Mouse (Mus musculus): ENCODE data around the gene Nrd1. TPM values are rescaled to one million over a fixed set of nuclear protein-coding genes. Genes with fewer than 3 reads are reported as not detected.

Nrd1 gene
- total and polyA plus RNA-seq, 2 experiments from 2014 or later, result 61.4 to 64.6 TPM

DNA sequence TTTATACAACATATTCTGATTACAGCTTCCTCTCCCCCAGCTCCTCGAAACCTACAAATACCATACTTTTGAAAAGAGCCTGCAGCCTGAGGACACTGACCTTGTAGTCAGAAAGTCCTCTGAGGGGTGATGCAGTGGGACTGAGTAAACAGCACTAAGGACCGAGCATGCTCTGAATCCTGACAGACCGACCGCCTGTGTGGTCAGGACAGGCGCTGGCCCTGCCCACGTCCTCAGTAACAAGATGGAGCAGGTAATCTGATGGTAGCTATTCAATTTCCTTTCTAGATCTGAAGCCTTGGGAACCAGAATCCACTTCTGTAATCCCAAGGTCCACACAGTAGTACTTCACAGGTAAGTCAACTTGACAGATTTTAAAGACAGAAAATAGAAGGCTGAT lies 108.6 kb downstream of the Nrd1 start:
- Histone ChIP-seq H3K9me3 (ENCODE audit: low read length) (no peaks in the 10 kb centered on the region), H3K27ac (ENCODE audit: low read depth, low read length) (no peak overlapping the region), H3K9ac (replicated peaks; ENCODE audit: low read length, poor library complexity, severe bottlenecking) (no peak overlapping the region), H3K4me3 (ENCODE audit: low read depth, low read length) (no peak overlapping the region), H3K4me2 (ENCODE audit: low read depth, low read length, poor library complexity, severe bottlenecking) (no peak overlapping the region), H3K36me3 (ENCODE audit: insufficient read depth, low read length) (no peaks in the 10 kb centered on the region), H3K27me3 (ENCODE audit: insufficient read depth, low read length) (no peaks in the 10 kb centered on the region), H3K4me1 (ENCODE audit: insufficient read depth, low read length) (no peaks in the 10 kb centered on the region)
- ATAC-seq (ENCODE audit: low FRiP score), result no peak
- whole genome bisulfite sequencing, result 88% methylated on average over 6 of the region's 6 CpGs
- no peak for DNase-seq (ENCODE audit: low spot score)
- TF ChIP-seq CTCF (IDR thresholded peaks at IDR 0.05), result no peak

DNA sequence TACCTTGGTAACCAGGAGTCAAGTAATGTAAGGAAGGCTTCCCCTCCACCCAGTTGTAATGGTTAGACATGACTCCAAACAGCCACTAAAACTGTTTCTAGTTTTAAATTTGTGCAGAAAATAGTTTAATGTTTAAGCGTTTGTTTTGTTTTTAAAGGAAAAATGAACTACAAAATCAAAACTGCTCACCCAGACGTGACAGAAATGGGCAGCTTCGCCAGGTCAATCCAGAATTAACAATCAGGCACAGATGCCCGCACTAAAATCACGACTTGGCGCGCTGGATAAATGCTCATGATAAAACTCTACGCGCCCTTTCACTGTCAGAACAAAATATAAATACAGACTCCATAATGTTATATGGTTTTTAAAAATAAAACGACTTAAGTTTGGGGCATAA lies 109.2 kb downstream of the Nrd1 start:
- Histone ChIP-seq H3K4me2 (ENCODE audit: low read depth, low read length, poor library complexity, severe bottlenecking) (no peak overlapping the region), H3K4me1 (ENCODE audit: insufficient read depth, low read length) (no peaks in the 10 kb centered on the region), H3K36me3 (ENCODE audit: insufficient read depth, low read length) (no peaks in the 10 kb centered on the region), H3K4me3 (ENCODE audit: low read depth, low read length) (no peak overlapping the region), H3K27ac (ENCODE audit: low read depth, low read length) (no peak overlapping the region), H3K9me3 (ENCODE audit: low read length) (no peaks in the 10 kb centered on the region), H3K27me3 (ENCODE audit: insufficient read depth, low read length) (no peaks in the 10 kb centered on the region), H3K9ac (replicated peaks; ENCODE audit: low read length, poor library complexity, severe bottlenecking) (no peak overlapping the region)
- TF ChIP-seq CTCF (IDR thresholded peaks at IDR 0.05), result no peak
- 90% methylated on average over 10 of the region's 10 CpGs for WGBS
- DNase-seq (ENCODE audit: low spot score) (no peak), ATAC-seq (ENCODE audit: low FRiP score) (no peak)

DNA sequence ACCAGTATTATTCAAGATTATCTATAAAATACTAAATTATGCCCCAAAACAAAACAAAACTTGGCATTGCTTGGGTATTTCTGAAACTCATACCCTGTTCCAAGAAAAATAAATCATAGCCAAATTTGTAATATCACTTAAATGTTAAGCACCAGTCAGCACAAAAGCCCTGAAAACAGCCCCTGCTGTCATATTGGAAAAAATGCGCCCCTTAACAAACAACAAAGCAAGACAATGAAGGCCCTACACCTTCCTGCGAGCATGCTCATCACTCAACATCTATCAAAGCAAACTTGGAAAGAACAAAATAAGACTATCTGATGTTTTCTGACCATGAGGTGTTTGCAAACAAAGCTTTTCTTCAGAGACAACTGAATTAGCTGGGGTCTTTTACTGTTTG lies 110.5 kb downstream of the Nrd1 start:
- Histone ChIP-seq H3K4me3 (ENCODE audit: low read depth, low read length) (no peak overlapping the region), H3K9ac (replicated peaks; ENCODE audit: low read length, poor library complexity, severe bottlenecking) (no peak overlapping the region), H3K27ac (ENCODE audit: low read depth, low read length) (no peak overlapping the region), H3K36me3 (ENCODE audit: insufficient read depth, low read length) (no peaks in the 10 kb centered on the region), H3K27me3 (ENCODE audit: insufficient read depth, low read length) (no peaks in the 10 kb centered on the region), H3K9me3 (ENCODE audit: low read length) (no peaks in the 10 kb centered on the region), H3K4me2 (ENCODE audit: low read depth, low read length, poor library complexity, severe bottlenecking) (no peak overlapping the region), H3K4me1 (ENCODE audit: insufficient read depth, low read length) (no peaks in the 10 kb centered on the region)
- TF ChIP-seq CTCF (IDR thresholded peaks at IDR 0.05), result no peak
- DNase-seq (ENCODE audit: low spot score), result no peak
- no peak for ATAC-seq (ENCODE audit: low FRiP score)
- WGBS, result 91% methylated on average over 2 of the region's 2 CpGs

MicroRNA genes within 50 kb of the gene (microRNA counts, 519-probe panel; counts per million panel counts)
- microRNA mmu-miR-761, result 528 counts per million, percentile 58 among the panel's probes with 10 or more counts

Small RNA genes lying within 50 kb of the gene (microRNA-seq; reads per million reads assigned to microRNA genes)
- gene Mir761 (ENCODE audit: borderline number of aligned reads), result not detected

Other genes starting within 250 kb of the Nrd1 start
- 29.9 and 36.0 TPM in 2 replicates for gene Zfyve9, start 219.9 kb upstream of the Nrd1 start, total RNA-seq (2014; rRNA removed)
- gene Zfyve9, start 219.9 kb upstream of the Nrd1 start, polyA plus RNA-seq (2015; fragmentation: Nextera tagmentation; extraction: Ambion mirVana), result 7.2 and 9.1 TPM in 2 replicates
- gene Btf3l4, start 167.0 kb upstream of the Nrd1 start, total RNA-seq (2014; rRNA removed), result 101 and 137 TPM in 2 replicates
- 156 and 164 TPM in 2 replicates for gene Btf3l4, start 167.0 kb upstream of the Nrd1 start, polyA plus RNA-seq (2015; fragmentation: Nextera tagmentation; extraction: Ambion mirVana)
- 36.1 and 48.5 TPM in 2 replicates for gene Txndc12, start 166.1 kb upstream of the Nrd1 start, total RNA-seq (2014; rRNA removed)
- 59.7 and 61.0 TPM in 2 replicates for gene Txndc12, start 166.1 kb upstream of the Nrd1 start, polyA plus RNA-seq (2015; fragmentation: Nextera tagmentation; extraction: Ambion mirVana)
- gene Kti12, start 152.9 kb upstream of the Nrd1 start, total RNA-seq (2014; rRNA removed), result 24.0 and 34.4 TPM in 2 replicates
- 21.2 and 22.3 TPM in 2 replicates for gene Kti12, start 152.9 kb upstream of the Nrd1 start, polyA plus RNA-seq (2015; fragmentation: Nextera tagmentation; extraction: Ambion mirVana)
- 1.3 TPM in 1 of 2 replicates, not detected in the other for gene A730015C16Rik, start 152.0 kb upstream of the Nrd1 start, total RNA-seq (2014; rRNA removed)
- gene A730015C16Rik, start 152.0 kb upstream of the Nrd1 start, polyA plus RNA-seq (2015; fragmentation: Nextera tagmentation; extraction: Ambion mirVana), result 0.83 and 1.1 TPM in 2 replicates
- 81.8 and 94.5 TPM in 2 replicates for gene Rab3b, start 121.6 kb upstream of the Nrd1 start, total RNA-seq (2014; rRNA removed)
- 316 and 318 TPM in 2 replicates for gene Rab3b, start 121.6 kb upstream of the Nrd1 start, polyA plus RNA-seq (2015; fragmentation: Nextera tagmentation; extraction: Ambion mirVana)
- 70.5 and 74.9 TPM in 2 replicates for gene Osbpl9, start 201.6 kb downstream of the Nrd1 start, total RNA-seq (2014; rRNA removed)
- 56.9 and 57.8 TPM in 2 replicates for gene Osbpl9, start 201.6 kb downstream of the Nrd1 start, polyA plus RNA-seq (2015; fragmentation: Nextera tagmentation; extraction: Ambion mirVana)
- 0.57 and 0.77 TPM in 2 replicates for gene Calr4, start 233.8 kb downstream of the Nrd1 start, total RNA-seq (2014; rRNA removed)
- gene Calr4, start 233.8 kb downstream of the Nrd1 start, polyA plus RNA-seq (2015; fragmentation: Nextera tagmentation; extraction: Ambion mirVana), result 0.41 and 0.80 TPM in 2 replicates